Mouse (Mus musculus): ENCODE data around the gene Pmis2.

DNA sequence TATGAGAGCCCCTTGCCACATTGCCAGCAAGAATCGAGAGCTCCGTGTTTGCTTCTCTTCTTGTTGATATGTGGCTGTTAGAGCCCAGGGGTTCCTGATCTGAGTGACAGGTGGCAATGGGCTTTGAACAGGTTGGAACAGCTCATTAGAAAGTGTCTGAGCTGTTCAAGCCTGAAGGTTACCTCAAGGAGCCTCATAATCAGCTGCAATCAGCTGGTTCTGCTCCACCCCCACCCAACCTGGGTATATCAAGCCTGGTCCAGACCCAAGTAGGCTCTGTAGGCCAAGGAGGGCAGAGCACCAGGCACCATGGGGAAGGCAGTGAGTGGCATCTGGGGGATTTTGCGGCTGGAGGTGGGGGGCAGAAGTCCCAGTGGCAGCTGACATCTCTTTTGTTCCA is 40.5 kb upstream of the Pmis2 start, which contains the start of gene Atp4a:
- no peak for TF ChIP-seq CTCF (IDR thresholded peaks at IDR 0.05; ENCODE audit: insufficient read depth, low read length)
- no peak for TF ChIP-seq POLR2A (IDR thresholded peaks at IDR 0.05; ENCODE audit: borderline replicate concordance, extremely low read depth, low read depth, low read length)

Measured in lung, adult 2 months (tissue).